Mouse (Mus musculus): Measurements from ENCODE around the gene Sik2. TPM values are rescaled to one million over a fixed set of nuclear protein-coding genes. Genes with fewer than 3 reads are reported as not detected.

Sik2 gene
- polyA plus RNA-seq, 1 experiment from 2014 or later = 19.0 TPM

- Histone ChIP-seq H3K27me3 (no peaks in the 10 kb centered on the region), H3K27ac (replicated peaks) (no peak overlapping the region), H3K4me3 (replicated peaks) (no peak overlapping the region), H3K4me1 (no peaks in the 10 kb centered on the region), H3K4me2 (replicated peaks) (no peak overlapping the region), H3K9me3 (replicated peaks) (no peaks in the 10 kb centered on the region), H3K9ac (no peak overlapping the region), H3K36me3 (no peaks in the 10 kb centered on the region)
- ATAC-seq (ENCODE audit: insufficient number of reproducible peaks, low FRiP score, low TSS enrichment, low read depth) = no peak
- 87% methylated on average over 4 of the region's 4 CpGs for WGBS
Measured at GRCm38 (mm10) chr9:50981499-50982190, 27.2 kb downstream of the Sik2 start.

GRCm38 (mm10) chr9:50974631-50975030 is 34.2 kb downstream of the Sik2 start:
- Histone ChIP-seq H3K27me3 (no peaks in the 10 kb centered on the region), H3K9me3 (replicated peaks) (no peaks in the 10 kb centered on the region), H3K36me3 (no peaks in the 10 kb centered on the region), H3K9ac (no peak overlapping the region), H3K4me3 (replicated peaks) (no peak overlapping the region), H3K4me2 (replicated peaks) (no peak overlapping the region), H3K4me1 (no peaks in the 10 kb centered on the region), H3K27ac (replicated peaks) (no peak overlapping the region)
- WGBS = 81% methylated on average over 7 of the region's 7 CpGs
- no peak for ATAC-seq (ENCODE audit: insufficient number of reproducible peaks, low FRiP score, low TSS enrichment, low read depth)

- Histone ChIP-seq H3K27ac (replicated peaks) (no peak overlapping the region), H3K4me3 (replicated peaks) (no peak overlapping the region), H3K27me3 (no peaks in the 10 kb centered on the region), H3K9ac (no peak overlapping the region), H3K36me3 (no peaks in the 10 kb centered on the region), H3K4me2 (replicated peaks) (no peak overlapping the region), H3K4me1 (no peaks in the 10 kb centered on the region), H3K9me3 (replicated peaks) (no peaks in the 10 kb centered on the region)
- ATAC-seq (ENCODE audit: insufficient number of reproducible peaks, low FRiP score, low TSS enrichment, low read depth) = no peak
- WGBS = 86% methylated on average over 4 of the region's 4 CpGs
Measured at GRCm38 (mm10) chr9:50970413-50970812, 38.5 kb downstream of the Sik2 start.

- H3K36me3 ChIP-seq = no peaks in the 10 kb centered on the region
- H3K4me2 ChIP-seq (replicated peaks) = no peak overlapping the region
- 43% methylated on average over 3 of the region's 3 CpGs for WGBS
- no peak for ATAC-seq (ENCODE audit: insufficient number of reproducible peaks, low FRiP score, low TSS enrichment, low read depth)
- no peak overlapping the region for H3K27ac ChIP-seq (replicated peaks)
- no peaks in the 10 kb centered on the region for H3K27me3 ChIP-seq
- no peaks in the 10 kb centered on the region for H3K4me1 ChIP-seq
- H3K9ac ChIP-seq = no peak overlapping the region
- H3K4me3 ChIP-seq (replicated peaks) = no peak overlapping the region
- no peaks in the 10 kb centered on the region for H3K9me3 ChIP-seq (replicated peaks)
Measured at GRCm38 (mm10) chr9:50969266-50969665, 39.6 kb downstream of the Sik2 start.

- Histone ChIP-seq H3K4me1 (no peaks in the 10 kb centered on the region), H3K9ac (no peak overlapping the region), H3K36me3 (no peaks in the 10 kb centered on the region), H3K27me3 (no peaks in the 10 kb centered on the region), H3K9me3 (replicated peaks) (no peaks in the 10 kb centered on the region), H3K4me2 (replicated peaks) (no peak overlapping the region), H3K4me3 (replicated peaks) (no peak overlapping the region), H3K27ac (replicated peaks) (no peak overlapping the region)
- 80% methylated on average over 2 of the region's 2 CpGs for WGBS
- ATAC-seq (ENCODE audit: insufficient number of reproducible peaks, low FRiP score, low TSS enrichment, low read depth) = no peak
Measured at GRCm38 (mm10) chr9:50966277-50966676, 42.6 kb downstream of the Sik2 start.

GRCm38 (mm10) chr9:50965392-50965791 is 43.5 kb downstream of the Sik2 start:
- H3K9ac ChIP-seq = no peak overlapping the region
- H3K9me3 ChIP-seq (replicated peaks) = no peaks in the 10 kb centered on the region
- H3K4me3 ChIP-seq (replicated peaks) = no peak overlapping the region
- no peaks in the 10 kb centered on the region for H3K4me1 ChIP-seq
- no peak for ATAC-seq (ENCODE audit: insufficient number of reproducible peaks, low FRiP score, low TSS enrichment, low read depth)
- H3K4me2 ChIP-seq (replicated peaks) = no peak overlapping the region
- H3K27ac ChIP-seq (replicated peaks) = no peak overlapping the region
- no peaks in the 10 kb centered on the region for H3K36me3 ChIP-seq
- no peaks in the 10 kb centered on the region for H3K27me3 ChIP-seq

GRCm38 (mm10) chr9:50964911-50965310 is 44.0 kb downstream of the Sik2 start:
- Histone ChIP-seq H3K27ac (replicated peaks) (no peak overlapping the region), H3K4me1 (no peaks in the 10 kb centered on the region), H3K36me3 (no peaks in the 10 kb centered on the region), H3K4me3 (replicated peaks) (no peak overlapping the region), H3K27me3 (no peaks in the 10 kb centered on the region), H3K4me2 (replicated peaks) (no peak overlapping the region), H3K9ac (no peak overlapping the region), H3K9me3 (replicated peaks) (no peaks in the 10 kb centered on the region)
- 73% methylated on average over 2 of the region's 2 CpGs for WGBS
- no peak for ATAC-seq (ENCODE audit: insufficient number of reproducible peaks, low FRiP score, low TSS enrichment, low read depth)

- no peak for ATAC-seq (ENCODE audit: insufficient number of reproducible peaks, low FRiP score, low TSS enrichment, low read depth)
- no peaks in the 10 kb centered on the region for H3K4me1 ChIP-seq
- no peaks in the 10 kb centered on the region for H3K36me3 ChIP-seq
- no peak overlapping the region for H3K4me3 ChIP-seq (replicated peaks)
- WGBS = 43% methylated on average over 6 of the region's 6 CpGs
- H3K9me3 ChIP-seq (replicated peaks) = 0 out of 2 replicates have a peak, but pooled peaks cover 3% of the 10 kb centered on the region
- no peak overlapping the region for H3K27ac ChIP-seq (replicated peaks)
- no peaks in the 10 kb centered on the region for H3K27me3 ChIP-seq
- no peak overlapping the region for H3K9ac ChIP-seq
- no peak overlapping the region for H3K4me2 ChIP-seq (replicated peaks)
Measured at GRCm38 (mm10) chr9:50957956-50958489, 50.9 kb downstream of the Sik2 start.

GRCm38 (mm10) chr9:50955176-50955575 is 53.7 kb downstream of the Sik2 start:
- no peak for ATAC-seq (ENCODE audit: insufficient number of reproducible peaks, low FRiP score, low TSS enrichment, low read depth)
- Histone ChIP-seq H3K27me3 (no peaks in the 10 kb centered on the region), H3K36me3 (no peaks in the 10 kb centered on the region), H3K9me3 (replicated peaks) (0 out of 2 replicates have a peak, but pooled peaks cover 3% of the 10 kb centered on the region), H3K9ac (no peak overlapping the region), H3K4me3 (replicated peaks) (no peak overlapping the region), H3K4me1 (no peaks in the 10 kb centered on the region), H3K4me2 (replicated peaks) (no peak overlapping the region), H3K27ac (replicated peaks) (no peak overlapping the region)
- WGBS = 91% methylated on average over 3 of the region's 3 CpGs

GRCm38 (mm10) chr9:50948097-50948823 is 60.6 kb downstream of the Sik2 start:
- Histone ChIP-seq H3K36me3 (no peaks in the 10 kb centered on the region), H3K4me2 (replicated peaks) (no peak overlapping the region), H3K27ac (replicated peaks) (no peak overlapping the region), H3K4me3 (replicated peaks) (no peak overlapping the region), H3K9ac (no peak overlapping the region), H3K9me3 (replicated peaks) (no peaks in the 10 kb centered on the region), H3K27me3 (no peaks in the 10 kb centered on the region), H3K4me1 (no peaks in the 10 kb centered on the region)
- no peak for ATAC-seq (ENCODE audit: insufficient number of reproducible peaks, low FRiP score, low TSS enrichment, low read depth)
- 90% methylated on average over 7 of the region's 7 CpGs for WGBS

GRCm38 (mm10) chr9:50946338-50946737 is 62.5 kb downstream of the Sik2 start:
- Histone ChIP-seq H3K9ac (no peak overlapping the region), H3K9me3 (replicated peaks) (no peaks in the 10 kb centered on the region), H3K4me1 (no peaks in the 10 kb centered on the region), H3K4me3 (replicated peaks) (no peak overlapping the region), H3K27me3 (no peaks in the 10 kb centered on the region), H3K36me3 (no peaks in the 10 kb centered on the region), H3K4me2 (replicated peaks) (no peak overlapping the region), H3K27ac (replicated peaks) (no peak overlapping the region)
- 18% methylated on average over 1 of the region's 1 CpGs for WGBS
- no peak for ATAC-seq (ENCODE audit: insufficient number of reproducible peaks, low FRiP score, low TSS enrichment, low read depth)
